Mouse (Mus musculus) CH12.LX (cell line): ENCODE results near the gene Ccar1.
"Not testable (repeated sequence)": the region's sequence is repeated elsewhere in the genome, so short reads cannot be mapped to it uniquely, and the experiment has no call there.

ENCODE experiments used
- CTCF ChIP-seq, 2 experiments: IDR thresholded peaks in 1 of 2; conservative IDR thresholded peaks in 1 of 2; 2 replicates each; pipeline ENCODE4 v1.5.1; 2011 to 2012; ENCODE audit warnings: low read depth in 2 of 2, low read length in 2 of 2, improper control_type of control experiment in 1 of 2, inconsistent platforms in 1 of 2, mild to moderate bottlenecking in 1 of 2, moderate library complexity in 1 of 2
- E2F4 ChIP-seq: IDR thresholded peaks from 2 replicates; pipeline ENCODE4 v1.6.1; 2011; ENCODE audit warnings: low read depth, low read length, improper control_type of control experiment; ENCODE audit not compliant: insufficient replicate concordance
- HCFC1 ChIP-seq: IDR thresholded peaks from 2 replicates; pipeline ENCODE4 v1.6.1; 2012; ENCODE audit warnings: low read depth, mild to moderate bottlenecking, inconsistent platforms, low read length, improper control_type of control experiment
- MAFK ChIP-seq: IDR thresholded peaks from 2 replicates; pipeline ENCODE4 v1.6.1; 2011; ENCODE audit warnings: low read length, improper control_type of control experiment; ENCODE audit not compliant: insufficient replicate concordance
- PAX5 ChIP-seq: IDR thresholded peaks from 2 replicates; pipeline ENCODE4 v1.6.1; 2012; ENCODE audit warnings: low read length, inconsistent platforms, mixed read lengths

DNA sequence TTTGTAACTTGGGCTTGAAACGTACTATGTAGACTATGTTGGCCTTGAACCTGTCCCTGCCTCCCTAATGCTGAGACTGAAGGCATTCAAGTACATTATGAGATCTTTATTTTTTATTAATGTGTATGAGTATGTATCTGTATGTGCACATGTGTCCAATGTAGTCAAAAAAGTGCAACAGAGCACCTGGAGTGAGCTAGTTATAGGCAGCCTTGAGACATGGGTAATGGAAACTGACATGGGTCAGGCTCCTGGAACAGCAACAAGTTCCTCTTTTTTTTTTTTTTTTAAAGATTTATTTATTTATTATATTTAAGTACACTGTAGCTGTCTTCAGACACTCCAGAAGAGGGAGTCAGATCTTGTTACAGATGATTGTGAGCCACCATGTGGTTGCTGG is 10.3 kb downstream of the Ccar1 start:
- not testable (repeated sequence) for TF ChIP-seq E2F4; HCFC1; PAX5; MAFK; CTCF (conservative IDR thresholded peaks at IDR 0.05 in 1 of 2, IDR thresholded peaks at IDR 0.05 in 1 of 2; ENCODE audit: low read depth in 2 of 2, low read length in 2 of 2)
